Mouse (Mus musculus): ENCODE results near the gene Dmkn. TPM values are rescaled to one million over a fixed set of nuclear protein-coding genes. Genes with fewer than 3 reads are reported as not detected.

The Dmkn gene
- total RNA-seq, 2 experiments from 2014 or later = 4.0 to 5.0 TPM

GRCm38 (mm10) chr7:30757001-30757400 lies 6.6 kb upstream of the Dmkn start:
- intact Hi-C loops (cut with DNase I) = no loop called here
- no peak for DNase-seq (ENCODE audit: low spot score in 2 of 2)

- DNase-seq (ENCODE audit: low spot score in 2 of 2) = no peak
- intact Hi-C loops (cut with DNase I) = no loop called here
These were observed 4.7 kb upstream of the Dmkn start for GRCm38 (mm10) chr7:30758853-30759252.

GRCm38 (mm10) chr7:30761769-30762352 lies 1.7 kb upstream of the Dmkn start:
- intact Hi-C loops (cut with DNase I) = loop anchor here (5.0 kb wide), 1 partner anchor 95 kb away; the partner anchor contains the start of gene Ffar3

GRCm38 (mm10) chr7:30765173-30765572 lies 1.6 kb downstream of the Dmkn start:
- DNase-seq (ENCODE audit: low spot score in 2 of 2) = no peak
- intact Hi-C loops (cut with DNase I) = no loop called here

More at GRCm38 (mm10) chr7:30761769-30762352, 1.7 kb upstream of the Dmkn start:
- DNase-seq (ENCODE audit: low spot score in 2 of 2) = no peak

GRCm38 (mm10) chr7:30766408-30766807 lies 2.9 kb downstream of the Dmkn start:
- intact Hi-C loops (cut with DNase I) = no loop called here
- no peak for DNase-seq (ENCODE audit: low spot score in 2 of 2)

GRCm38 (mm10) chr7:30769236-30769635 lies 5.7 kb downstream of the Dmkn start:
- intact Hi-C loops (cut with DNase I) = no loop called here
- DNase-seq (ENCODE audit: low spot score in 2 of 2) = no peak

- intact Hi-C loops (cut with DNase I) = no loop called here
- DNase-seq (ENCODE audit: low spot score in 2 of 2) = peak in 1 of 2 experiments; percentile 45
These were observed 12.5 kb downstream of the Dmkn start for GRCm38 (mm10) chr7:30776104-30776503.

- no peak for DNase-seq (ENCODE audit: low spot score in 2 of 2)
- intact Hi-C loops (cut with DNase I) = no loop called here
These were observed 13.6 kb downstream of the Dmkn start for GRCm38 (mm10) chr7:30777081-30777579.

GRCm38 (mm10) chr7:30777911-30778310 lies 14.4 kb downstream of the Dmkn start:
- intact Hi-C loops (cut with DNase I) = no loop called here
- DNase-seq (ENCODE audit: low spot score in 2 of 2) = no peak

- DNase-seq (ENCODE audit: low spot score in 2 of 2) = no peak
- intact Hi-C loops (cut with DNase I) = no loop called here
These were observed 18.2 kb downstream of the Dmkn start for GRCm38 (mm10) chr7:30781792-30782191.

- no peak for DNase-seq (ENCODE audit: low spot score in 2 of 2)
- intact Hi-C loops (cut with DNase I) = no loop called here
These were observed 19.1 kb downstream of the Dmkn start for GRCm38 (mm10) chr7:30782658-30783057.

GRCm38 (mm10) chr7:30785154-30785553 lies 21.6 kb downstream of the Dmkn start:
- intact Hi-C loops (cut with DNase I) = no loop called here
- no peak for DNase-seq (ENCODE audit: low spot score in 2 of 2)

GRCm38 (mm10) chr7:30785721-30786546 lies 22.4 kb downstream of the Dmkn start:
- intact Hi-C loops (cut with DNase I) = no loop called here
- DNase-seq (ENCODE audit: low spot score in 2 of 2) = peak in 1 of 2 experiments; percentile 23

- DNase-seq (ENCODE audit: low spot score in 2 of 2) = no peak
- intact Hi-C loops (cut with DNase I) = no loop called here
These were observed 23.9 kb downstream of the Dmkn start, which contains the start of gene Krtdap for GRCm38 (mm10) chr7:30787377-30788022. Gene Krtdap (plus strand): TSS chr7:30787896.

- intact Hi-C loops (cut with DNase I) = no loop called here
These were observed 26.6 kb downstream of the Dmkn start for GRCm38 (mm10) chr7:30790141-30790540.

GRCm38 (mm10) chr7:30791921-30792320 lies 28.4 kb downstream of the Dmkn start:
- intact Hi-C loops (cut with DNase I) = no loop called here
- peak in 1 of 2 experiments; percentile 42 for DNase-seq (ENCODE audit: low spot score in 2 of 2)

More at GRCm38 (mm10) chr7:30790141-30790540, 26.6 kb downstream of the Dmkn start:
- no peak for DNase-seq (ENCODE audit: low spot score in 2 of 2)

- DNase-seq (ENCODE audit: low spot score in 2 of 2) = no peak
- intact Hi-C loops (cut with DNase I) = no loop called here
These were observed 31.4 kb downstream of the Dmkn start for GRCm38 (mm10) chr7:30794921-30795320.

GRCm38 (mm10) chr7:30796790-30797189 lies 33.2 kb downstream of the Dmkn start:
- DNase-seq (ENCODE audit: low spot score in 2 of 2) = peak; percentile 26 to 85
- intact Hi-C loops (cut with DNase I) = no loop called here

- intact Hi-C loops (cut with DNase I) = no loop called here
- no peak for DNase-seq (ENCODE audit: low spot score in 2 of 2)
These were observed 37.1 kb downstream of the Dmkn start for GRCm38 (mm10) chr7:30800653-30801052.

- DNase-seq (ENCODE audit: low spot score in 2 of 2) = no peak
- intact Hi-C loops (cut with DNase I) = no loop called here
These were observed 39.7 kb downstream of the Dmkn start for GRCm38 (mm10) chr7:30803256-30803655.
